Mouse (Mus musculus): ENCODE data around the gene Hspa4. TPM values are rescaled to one million over a fixed set of nuclear protein-coding genes. Genes with fewer than 3 reads are reported as not detected.
"Not testable (repeated sequence)": the region's sequence is repeated elsewhere in the genome, so short reads cannot be mapped to it uniquely, and the experiment has no call there.

Hspa4 gene
- polyA plus RNA-seq, 1 experiment from 2014 or later, result 70.2 TPM

GRCm38 (mm10) chr11:53332076-53332680, 31.9 kb upstream of the Hspa4 start:
- no peaks in the 10 kb centered on the region for H3K27me3 ChIP-seq (ENCODE audit: control insufficient read depth, insufficient read depth, low read depth, low read length)
- no peak overlapping the region for H3K4me3 ChIP-seq (ENCODE audit: low read length)
- H3K36me3 ChIP-seq (ENCODE audit: control insufficient read depth, insufficient read depth, low read length), result peaks cover 23% of the 10 kb centered on the region
- H3K9ac ChIP-seq (ENCODE audit: low read length), result no peak overlapping the region
- H3K4me2 ChIP-seq (ENCODE audit: low read depth, low read length), result no peak overlapping the region
- no peaks in the 10 kb centered on the region for H3K4me1 ChIP-seq (replicated peaks; ENCODE audit: control insufficient read depth, insufficient read depth, low read length)
- no peak overlapping the region for H3K27ac ChIP-seq (ENCODE audit: low read length)
- H3K9me3 ChIP-seq (ENCODE audit: control insufficient read depth, low read length), result no peaks in the 10 kb centered on the region
- no peak for ATAC-seq (ENCODE audit: low read depth)
- 85% methylated on average over 14 of the region's 14 CpGs for WGBS

- Histone ChIP-seq H3K4me1 (replicated peaks; ENCODE audit: control insufficient read depth, insufficient read depth, low read length) (no peaks in the 10 kb centered on the region), H3K9me3 (ENCODE audit: control insufficient read depth, low read length) (no peaks in the 10 kb centered on the region), H3K9ac (ENCODE audit: low read length) (no peak overlapping the region), H3K36me3 (ENCODE audit: control insufficient read depth, insufficient read depth, low read length) (peaks cover 23% of the 10 kb centered on the region), H3K4me3 (ENCODE audit: low read length) (no peak overlapping the region), H3K4me2 (ENCODE audit: low read depth, low read length) (no peak overlapping the region), H3K27ac (ENCODE audit: low read length) (no peak overlapping the region), H3K27me3 (ENCODE audit: control insufficient read depth, insufficient read depth, low read depth, low read length) (no peaks in the 10 kb centered on the region)
- 94% methylated on average over 6 of the region's 6 CpGs for WGBS
- no peak for ATAC-seq (ENCODE audit: low read depth)
Observed at GRCm38 (mm10) chr11:53331121-53331520, 30.9 kb upstream of the Hspa4 start.

- Histone ChIP-seq H3K4me1 (replicated peaks; ENCODE audit: control insufficient read depth, insufficient read depth, low read length) (peaks cover 3% of the 10 kb centered on the region), H3K9me3 (ENCODE audit: control insufficient read depth, low read length) (no peaks in the 10 kb centered on the region), H3K4me2 (ENCODE audit: low read depth, low read length) (no peak overlapping the region), H3K36me3 (ENCODE audit: control insufficient read depth, insufficient read depth, low read length) (peaks cover 23% of the 10 kb centered on the region), H3K4me3 (ENCODE audit: low read length) (no peak overlapping the region), H3K9ac (ENCODE audit: low read length) (no peak overlapping the region), H3K27me3 (ENCODE audit: control insufficient read depth, insufficient read depth, low read depth, low read length) (no peaks in the 10 kb centered on the region), H3K27ac (ENCODE audit: low read length) (no peak overlapping the region)
- WGBS, result 72% methylated on average over 7 of the region's 7 CpGs
- no peak for ATAC-seq (ENCODE audit: low read depth)
Observed at GRCm38 (mm10) chr11:53330325-53330724, 30.1 kb upstream of the Hspa4 start.

- Histone ChIP-seq H3K27me3 (ENCODE audit: control insufficient read depth, insufficient read depth, low read depth, low read length) (no peaks in the 10 kb centered on the region), H3K27ac (ENCODE audit: low read length) (0 out of 2 replicates have a peak within 1 kb of the TSS, but pooled peaks have one; percentile 23), H3K4me1 (replicated peaks; ENCODE audit: control insufficient read depth, insufficient read depth, low read length) (peaks cover 6% of the 10 kb centered on the region), H3K9ac (ENCODE audit: low read length) (peak within 1 kb of the TSS; percentile 73), H3K4me2 (ENCODE audit: low read depth, low read length) (peak within 1 kb of the TSS; percentile 75), H3K4me3 (ENCODE audit: low read length) (peak within 1 kb of the TSS; percentile 65), H3K9me3 (ENCODE audit: control insufficient read depth, low read length) (no peaks in the 10 kb centered on the region), H3K36me3 (ENCODE audit: control insufficient read depth, insufficient read depth, low read length) (peaks cover 12% of the 10 kb centered on the region)
- peak; percentile 98 for ATAC-seq (ENCODE audit: low read depth)
- WGBS, result 0% methylated on average over 21 of the region's 21 CpGs
Observed at GRCm38 (mm10) chr11:53324512-53324968, 24.3 kb upstream of the Hspa4 start, which contains the start of gene Zcchc10. Gene Zcchc10, plus strand, starts transcription at chr11:53324679.

GRCm38 (mm10) chr11:53319867-53320266, 19.6 kb upstream of the Hspa4 start:
- H3K4me2 ChIP-seq (ENCODE audit: low read depth, low read length); H3K27ac ChIP-seq (ENCODE audit: low read length); H3K9ac ChIP-seq (ENCODE audit: low read length); H3K9me3 ChIP-seq (ENCODE audit: control insufficient read depth, low read length); ATAC-seq (ENCODE audit: low read depth); H3K27me3 ChIP-seq (ENCODE audit: control insufficient read depth, insufficient read depth, low read depth, low read length); H3K36me3 ChIP-seq (ENCODE audit: control insufficient read depth, insufficient read depth, low read length); H3K4me1 ChIP-seq (replicated peaks; ENCODE audit: control insufficient read depth, insufficient read depth, low read length); H3K4me3 ChIP-seq (ENCODE audit: low read length): not testable (repeated sequence)
- WGBS, result 92% methylated on average over 13 of the region's 13 CpGs

- 71% methylated on average over 3 of the region's 3 CpGs for WGBS
- not testable (repeated sequence) for H3K27me3 ChIP-seq (ENCODE audit: control insufficient read depth, insufficient read depth, low read depth, low read length); H3K4me3 ChIP-seq (ENCODE audit: low read length); H3K36me3 ChIP-seq (ENCODE audit: control insufficient read depth, insufficient read depth, low read length); H3K9ac ChIP-seq (ENCODE audit: low read length); H3K27ac ChIP-seq (ENCODE audit: low read length); ATAC-seq (ENCODE audit: low read depth); H3K4me1 ChIP-seq (replicated peaks; ENCODE audit: control insufficient read depth, insufficient read depth, low read length); H3K9me3 ChIP-seq (ENCODE audit: control insufficient read depth, low read length); H3K4me2 ChIP-seq (ENCODE audit: low read depth, low read length)
Observed at GRCm38 (mm10) chr11:53318568-53318967, 18.3 kb upstream of the Hspa4 start.

GRCm38 (mm10) chr11:53318041-53318440, 17.8 kb upstream of the Hspa4 start:
- H3K27me3 ChIP-seq (ENCODE audit: control insufficient read depth, insufficient read depth, low read depth, low read length), result no peaks in the 10 kb centered on the region

GRCm38 (mm10) chr11:53316996-53317395, 16.7 kb upstream of the Hspa4 start:
- no peak overlapping the region for H3K4me2 ChIP-seq (ENCODE audit: low read depth, low read length)
- H3K9me3 ChIP-seq (ENCODE audit: control insufficient read depth, low read length), result no peaks in the 10 kb centered on the region
- no peak for ATAC-seq (ENCODE audit: low read depth)
- H3K36me3 ChIP-seq (ENCODE audit: control insufficient read depth, insufficient read depth, low read length), result no peaks in the 10 kb centered on the region
- no peaks in the 10 kb centered on the region for H3K4me1 ChIP-seq (replicated peaks; ENCODE audit: control insufficient read depth, insufficient read depth, low read length)
- H3K4me3 ChIP-seq (ENCODE audit: low read length), result no peak overlapping the region
- WGBS, result 38% methylated on average over 6 of the region's 6 CpGs
- H3K27me3 ChIP-seq (ENCODE audit: control insufficient read depth, insufficient read depth, low read depth, low read length), result no peaks in the 10 kb centered on the region
- H3K27ac ChIP-seq (ENCODE audit: low read length), result peak overlapping the region; percentile 28
- no peak overlapping the region for H3K9ac ChIP-seq (ENCODE audit: low read length)

More at GRCm38 (mm10) chr11:53318041-53318440, 17.8 kb upstream of the Hspa4 start:
- Histone ChIP-seq H3K36me3 (ENCODE audit: control insufficient read depth, insufficient read depth, low read length) (no peaks in the 10 kb centered on the region), H3K4me1 (replicated peaks; ENCODE audit: control insufficient read depth, insufficient read depth, low read length) (no peaks in the 10 kb centered on the region), H3K9me3 (ENCODE audit: control insufficient read depth, low read length) (no peaks in the 10 kb centered on the region), H3K4me3 (ENCODE audit: low read length) (no peak overlapping the region), H3K9ac (ENCODE audit: low read length) (no peak overlapping the region), H3K27ac (ENCODE audit: low read length) (no peak overlapping the region), H3K4me2 (ENCODE audit: low read depth, low read length) (no peak overlapping the region)
- 74% methylated on average over 7 of the region's 7 CpGs for WGBS
- ATAC-seq (ENCODE audit: low read depth), result no peak

GRCm38 (mm10) chr11:53314770-53315173, 14.5 kb upstream of the Hspa4 start:
- no peak overlapping the region for H3K4me2 ChIP-seq (ENCODE audit: low read depth, low read length)
- peak overlapping the region; percentile 67; the same call in 1 of the 2 replicates for H3K27ac ChIP-seq (ENCODE audit: low read length)
- no peak overlapping the region for H3K4me3 ChIP-seq (ENCODE audit: low read length)
- peak; percentile 87 for ATAC-seq (ENCODE audit: low read depth)
- H3K27me3 ChIP-seq (ENCODE audit: control insufficient read depth, insufficient read depth, low read depth, low read length), result no peaks in the 10 kb centered on the region
- H3K9ac ChIP-seq (ENCODE audit: low read length), result no peak overlapping the region
- no peaks in the 10 kb centered on the region for H3K9me3 ChIP-seq (ENCODE audit: control insufficient read depth, low read length)
- no peaks in the 10 kb centered on the region for H3K4me1 ChIP-seq (replicated peaks; ENCODE audit: control insufficient read depth, insufficient read depth, low read length)
- H3K36me3 ChIP-seq (ENCODE audit: control insufficient read depth, insufficient read depth, low read length), result no peaks in the 10 kb centered on the region
- WGBS, result 4% methylated on average over 1 of the region's 1 CpGs

All from lung, embryonic 16.5 days (tissue).